Mouse (Mus musculus) E14TG2a.4 (cell line): ENCODE measurements around the gene Kctd6.

Source experiments
- CTCF ChIP-seq: conservative IDR thresholded peaks from 2 replicates; pipeline ENCODE4 v1.5.1; 2014; ENCODE audit warnings: low read length
- POU5F1 ChIP-seq: IDR thresholded peaks from 2 replicates; pipeline ENCODE4 v1.6.1; 2014; ENCODE audit warnings: low read length, borderline replicate concordance

DNA sequence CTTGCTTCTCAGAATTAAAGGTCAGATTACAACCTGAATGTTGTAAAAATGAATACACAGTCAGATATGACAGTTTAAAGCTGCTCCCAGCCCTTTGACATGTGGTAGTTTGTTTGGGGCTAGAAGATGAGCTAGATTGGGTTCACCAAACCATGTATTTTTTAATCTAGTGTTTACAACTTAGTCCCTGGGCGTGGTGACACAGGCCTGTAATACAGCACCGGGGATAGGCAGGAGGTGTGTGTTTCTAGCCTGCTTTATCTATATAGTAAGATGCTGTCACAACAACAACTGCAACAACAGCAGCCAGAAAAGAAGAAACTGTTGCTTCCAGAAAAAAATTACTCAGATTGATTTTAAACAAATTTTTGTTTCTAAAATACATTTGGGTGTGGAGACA, 7.0 kb downstream of the Kctd6 start:
- no peak for TF ChIP-seq CTCF
- no peak for TF ChIP-seq POU5F1
